Mouse (Mus musculus): ENCODE results near the gene Dpf3. TPM values are rescaled to one million over a fixed set of nuclear protein-coding genes. Genes with fewer than 3 reads are reported as not detected.

Dpf3 gene
- polyA plus RNA-seq, 1 experiment from 2014 or later, result 7.8 TPM

DNA sequence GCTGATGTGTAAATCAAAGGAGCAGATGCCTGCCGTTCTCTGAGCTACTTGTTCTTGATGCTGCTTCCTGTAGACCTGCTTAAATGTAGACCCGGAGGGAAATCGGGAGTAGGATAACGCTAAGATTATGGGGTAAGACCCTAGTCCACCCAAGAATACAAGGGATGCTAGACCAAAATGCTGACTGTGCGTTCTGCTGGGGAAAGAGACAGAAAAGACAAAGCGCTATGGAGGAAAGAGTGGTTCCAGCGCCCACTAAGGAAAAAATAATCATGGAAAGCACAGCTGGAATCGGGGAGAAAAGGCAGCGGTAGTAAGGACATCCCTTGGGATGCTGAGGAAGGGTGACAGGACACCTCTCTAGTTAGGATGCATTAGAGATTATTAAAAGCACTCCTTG, 174.7 kb downstream of the Dpf3 start:
- ATAC-seq (replicated peaks; ENCODE audit: low FRiP score, low read depth), result no peak
- no peak for DNase-seq (ENCODE audit: low spot score)
- 89% methylated on average over 9 of the region's 9 CpGs for WGBS

DNA sequence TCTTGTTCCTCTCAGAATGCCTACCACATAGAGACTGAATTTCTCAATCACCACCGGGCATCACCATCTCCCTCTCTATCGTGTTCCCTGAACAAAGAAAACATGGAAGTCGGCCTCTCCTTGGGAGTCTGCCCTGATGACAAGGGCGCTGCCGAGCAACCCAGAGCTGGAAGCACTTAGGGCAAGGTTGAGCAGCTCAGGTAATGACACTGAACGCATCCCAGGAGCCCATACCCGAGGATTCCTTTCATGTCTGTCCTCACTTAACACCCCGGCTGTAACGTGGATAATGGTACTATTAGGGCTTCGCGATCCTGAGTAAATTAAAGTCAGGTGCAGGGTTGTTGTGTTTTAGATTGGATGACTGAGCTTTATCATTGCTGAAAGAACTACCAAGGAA, 176.9 kb downstream of the Dpf3 start:
- no peak overlapping the region for H3K4me3 ChIP-seq (replicated peaks; ENCODE audit: low read depth, low read length)
- TF ChIP-seq CTCF (IDR thresholded peaks at IDR 0.05; ENCODE audit: low read depth), result no peak
- H3K4me1 ChIP-seq (replicated peaks; ENCODE audit: insufficient read depth, low read length), result no peaks in the 10 kb centered on the region
- no peaks in the 10 kb centered on the region for H3K9me3 ChIP-seq (replicated peaks; ENCODE audit: low read length)
- H3K27me3 ChIP-seq (ENCODE audit: insufficient read depth, low read length), result no peaks in the 10 kb centered on the region
- WGBS, result 38% methylated on average over 11 of the region's 11 CpGs
- H3K9ac ChIP-seq (ENCODE audit: low read depth, low read length), result no peak overlapping the region
- ATAC-seq (replicated peaks; ENCODE audit: low FRiP score, low read depth) (no peak), DNase-seq (ENCODE audit: low spot score) (no peak)
- no peaks in the 10 kb centered on the region for H3K36me3 ChIP-seq (ENCODE audit: insufficient read depth, low read length)
- no peak overlapping the region for H3K27ac ChIP-seq
- H3K4me2 ChIP-seq (ENCODE audit: low read length), result no peak overlapping the region

More for the DNA sequence above, 174.7 kb downstream of the Dpf3 start:
- no peaks in the 10 kb centered on the region for H3K4me1 ChIP-seq (replicated peaks; ENCODE audit: insufficient read depth, low read length)
- H3K36me3 ChIP-seq (ENCODE audit: insufficient read depth, low read length), result no peaks in the 10 kb centered on the region
- no peaks in the 10 kb centered on the region for H3K9me3 ChIP-seq (replicated peaks; ENCODE audit: low read length)
- H3K27ac ChIP-seq, result no peak overlapping the region
- H3K4me3 ChIP-seq (replicated peaks; ENCODE audit: low read depth, low read length), result no peak overlapping the region
- no peak overlapping the region for H3K9ac ChIP-seq (ENCODE audit: low read depth, low read length)
- H3K4me2 ChIP-seq (ENCODE audit: low read length), result no peak overlapping the region
- H3K27me3 ChIP-seq (ENCODE audit: insufficient read depth, low read length), result no peaks in the 10 kb centered on the region
- no peak for TF ChIP-seq CTCF (IDR thresholded peaks at IDR 0.05; ENCODE audit: low read depth)

DNA sequence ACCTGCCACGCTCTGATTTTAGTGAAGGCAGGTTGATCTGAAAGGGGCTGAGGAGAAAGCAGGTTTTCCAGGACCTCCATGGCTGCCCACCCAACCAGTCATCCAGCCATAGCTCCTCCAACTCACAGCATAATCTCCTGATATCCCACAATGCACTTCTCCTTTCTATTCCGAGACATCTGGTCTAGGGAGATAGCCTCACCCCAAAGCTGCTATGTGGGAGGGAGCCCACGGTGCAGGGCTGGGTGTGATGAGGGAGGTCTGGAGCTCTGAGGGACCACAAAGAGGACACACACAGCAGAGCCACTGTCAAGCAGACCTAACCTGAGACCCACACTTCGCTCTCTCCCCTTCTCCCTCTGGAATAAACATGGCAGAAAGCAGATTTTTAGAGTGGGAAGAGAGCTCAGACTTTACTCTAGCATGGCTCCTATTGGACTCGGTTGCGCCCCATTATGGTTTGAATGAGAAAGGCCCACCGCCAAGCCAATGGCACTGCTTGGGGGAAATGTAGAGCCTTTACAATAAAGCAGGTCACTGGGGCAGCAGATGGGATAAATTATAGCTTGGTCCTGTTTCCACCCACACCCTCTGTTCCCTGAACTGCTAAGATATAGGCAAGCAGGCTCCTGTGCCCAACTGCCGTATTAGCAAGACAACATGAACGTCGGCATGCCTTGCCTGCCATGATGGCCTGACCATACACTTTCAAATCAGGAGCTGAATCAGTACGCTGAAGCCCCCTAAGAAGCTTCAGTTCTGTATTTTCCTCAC, 178.3 kb downstream of the Dpf3 start:
- no peak for DNase-seq (ENCODE audit: low spot score)
- no peaks in the 10 kb centered on the region for H3K36me3 ChIP-seq (ENCODE audit: insufficient read depth, low read length)
- ATAC-seq (replicated peaks; ENCODE audit: low FRiP score, low read depth), result no peak
- H3K4me3 ChIP-seq (replicated peaks; ENCODE audit: low read depth, low read length), result no peak overlapping the region
- no peak for TF ChIP-seq CTCF (IDR thresholded peaks at IDR 0.05; ENCODE audit: low read depth)
- no peak overlapping the region for H3K9ac ChIP-seq (ENCODE audit: low read depth, low read length)
- no peaks in the 10 kb centered on the region for H3K9me3 ChIP-seq (replicated peaks; ENCODE audit: low read length)
- H3K27ac ChIP-seq, result no peak overlapping the region
- no peak overlapping the region for H3K4me2 ChIP-seq (ENCODE audit: low read length)
- 79% methylated on average over 11 of the region's 11 CpGs for WGBS
- no peaks in the 10 kb centered on the region for H3K4me1 ChIP-seq (replicated peaks; ENCODE audit: insufficient read depth, low read length)
- no peaks in the 10 kb centered on the region for H3K27me3 ChIP-seq (ENCODE audit: insufficient read depth, low read length)

DNA sequence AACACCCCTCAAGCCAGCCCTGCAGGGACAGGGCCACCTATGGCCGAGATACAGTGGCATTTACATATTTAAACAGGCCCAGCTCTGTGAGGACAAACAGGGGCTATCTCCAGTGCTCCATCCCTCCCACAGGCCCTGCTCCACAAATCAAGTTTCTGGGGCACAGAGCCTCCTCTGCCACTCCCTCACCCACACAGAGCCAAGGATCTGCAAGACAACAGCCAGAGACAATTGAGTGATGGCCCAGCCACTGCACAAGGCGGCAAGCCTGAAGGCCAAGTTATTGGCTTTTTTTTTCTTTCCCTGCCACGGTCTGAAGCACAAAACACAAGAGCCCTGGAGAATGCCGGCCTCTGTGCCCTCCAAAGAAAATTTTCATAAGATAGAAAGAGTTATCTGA, 178.9 kb downstream of the Dpf3 start:
- whole genome bisulfite sequencing, result 38% methylated on average over 4 of the region's 4 CpGs
- no peaks in the 10 kb centered on the region for H3K4me1 ChIP-seq (replicated peaks; ENCODE audit: insufficient read depth, low read length)
- no peak overlapping the region for H3K4me2 ChIP-seq (ENCODE audit: low read length)
- ATAC-seq (replicated peaks; ENCODE audit: low FRiP score, low read depth) (no peak), DNase-seq (ENCODE audit: low spot score) (no peak)
- H3K27me3 ChIP-seq (ENCODE audit: insufficient read depth, low read length), result no peaks in the 10 kb centered on the region
- no peak overlapping the region for H3K9ac ChIP-seq (ENCODE audit: low read depth, low read length)
- no peaks in the 10 kb centered on the region for H3K36me3 ChIP-seq (ENCODE audit: insufficient read depth, low read length)
- no peaks in the 10 kb centered on the region for H3K9me3 ChIP-seq (replicated peaks; ENCODE audit: low read length)
- no peak overlapping the region for H3K27ac ChIP-seq
- no peak overlapping the region for H3K4me3 ChIP-seq (replicated peaks; ENCODE audit: low read depth, low read length)
- no peak for TF ChIP-seq CTCF (IDR thresholded peaks at IDR 0.05; ENCODE audit: low read depth)

DNA sequence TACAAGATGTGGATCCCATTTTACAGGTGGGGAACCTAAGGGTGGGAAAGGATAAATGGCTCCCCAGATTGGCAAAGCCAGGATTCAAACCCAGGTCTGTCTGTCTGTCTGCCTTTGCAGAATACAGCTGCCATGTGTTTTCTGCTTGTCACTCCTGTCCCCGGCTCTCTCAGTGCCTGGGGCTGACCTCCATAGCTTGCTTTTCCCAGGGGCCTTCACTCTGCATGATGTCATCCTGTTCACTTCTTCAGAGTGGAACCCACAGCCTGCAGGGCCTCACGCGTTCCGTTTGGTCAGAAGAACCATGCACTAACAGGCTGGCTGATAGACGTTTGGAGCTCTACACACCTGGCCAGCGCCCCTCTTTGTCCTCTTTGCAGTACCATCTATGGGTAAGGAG, 184.3 kb downstream of the Dpf3 start:
- no peak overlapping the region for H3K4me3 ChIP-seq (replicated peaks; ENCODE audit: low read depth, low read length)
- H3K36me3 ChIP-seq (ENCODE audit: insufficient read depth, low read length), result no peaks in the 10 kb centered on the region
- ATAC-seq (replicated peaks; ENCODE audit: low FRiP score, low read depth) (no peak), DNase-seq (ENCODE audit: low spot score) (no peak)
- H3K4me2 ChIP-seq (ENCODE audit: low read length), result no peak overlapping the region
- H3K27ac ChIP-seq, result no peak overlapping the region
- no peaks in the 10 kb centered on the region for H3K27me3 ChIP-seq (ENCODE audit: insufficient read depth, low read length)
- no peaks in the 10 kb centered on the region for H3K4me1 ChIP-seq (replicated peaks; ENCODE audit: insufficient read depth, low read length)
- no peak for TF ChIP-seq CTCF (IDR thresholded peaks at IDR 0.05; ENCODE audit: low read depth)
- no peaks in the 10 kb centered on the region for H3K9me3 ChIP-seq (replicated peaks; ENCODE audit: low read length)
- 74% methylated on average over 6 of the region's 6 CpGs for WGBS
- no peak overlapping the region for H3K9ac ChIP-seq (ENCODE audit: low read depth, low read length)

DNA sequence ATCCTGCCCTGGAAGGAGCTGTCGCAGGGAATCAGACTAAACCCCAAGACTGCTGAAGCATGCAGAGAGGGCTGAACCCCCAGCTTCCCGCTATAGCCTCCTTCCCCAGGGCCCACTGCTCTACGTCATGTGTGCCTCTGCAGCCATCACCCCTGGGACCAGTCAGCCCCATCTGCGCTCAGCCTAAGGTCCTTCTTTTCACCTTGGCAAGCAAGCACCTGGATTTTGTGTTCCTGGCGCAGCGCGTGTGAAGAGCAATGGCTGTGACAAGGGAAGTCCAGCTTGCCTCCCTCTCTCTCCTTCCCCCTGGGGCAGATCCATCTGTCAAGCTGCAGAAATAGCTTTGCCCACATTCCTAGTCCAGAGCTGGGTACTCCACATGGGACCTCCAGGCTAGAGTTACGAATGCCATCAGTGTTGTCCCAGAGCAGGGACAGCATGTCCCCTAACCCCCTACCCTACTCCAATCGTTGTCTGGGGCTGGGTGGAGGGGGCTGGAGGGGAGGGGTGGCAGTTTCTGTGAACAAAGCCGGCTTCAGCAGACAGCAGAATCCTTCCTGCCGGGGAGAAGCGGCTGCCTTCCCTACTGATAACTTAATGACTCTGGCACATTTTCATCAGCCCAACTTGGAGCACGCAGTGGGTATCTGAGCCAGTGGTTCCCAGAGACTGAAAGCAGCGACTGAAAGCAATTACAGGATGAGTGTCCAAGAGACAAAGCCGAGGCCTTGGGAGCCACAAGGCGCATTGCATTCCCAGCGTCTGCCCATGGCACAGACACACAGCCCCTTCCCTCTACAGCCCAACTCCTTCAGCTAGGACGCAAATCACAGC, 185.0 kb downstream of the Dpf3 start:
- Histone ChIP-seq H3K27me3 (ENCODE audit: insufficient read depth, low read length) (no peaks in the 10 kb centered on the region), H3K27ac (no peak overlapping the region), H3K4me3 (replicated peaks; ENCODE audit: low read depth, low read length) (no peak overlapping the region), H3K4me1 (replicated peaks; ENCODE audit: insufficient read depth, low read length) (no peaks in the 10 kb centered on the region), H3K9me3 (replicated peaks; ENCODE audit: low read length) (no peaks in the 10 kb centered on the region), H3K36me3 (ENCODE audit: insufficient read depth, low read length) (no peaks in the 10 kb centered on the region), H3K9ac (ENCODE audit: low read depth, low read length) (no peak overlapping the region), H3K4me2 (ENCODE audit: low read length) (no peak overlapping the region)
- TF ChIP-seq CTCF (IDR thresholded peaks at IDR 0.05; ENCODE audit: low read depth), result no peak
- DNase-seq (ENCODE audit: low spot score) (peak; percentile 19), ATAC-seq (replicated peaks; ENCODE audit: low FRiP score, low read depth) (no peak)
- 40% methylated on average over 18 of the region's 18 CpGs for WGBS
